Mouse (Mus musculus) liver, postnatal 0 days (tissue): Measurements from ENCODE around the gene Gjb6. TPM values are rescaled to one million over a fixed set of nuclear protein-coding genes. Genes with fewer than 3 reads are reported as not detected.

Experiments used
- ATAC-seq: fragments of 200-750 bp; cut with Nextera tagmentation; 2 replicates; pipeline ENCODE4 v1.8.0; 2017; ENCODE audit warnings: mild to moderate bottlenecking, moderate library complexity
- DNase-seq: peaks from one replicate; pipeline ENCODE4 v3.0.0-alpha.2; 2016
- H3K27ac ChIP-seq: fragments of 300-500 bp; sonication (generic); 2 replicates; pipeline ENCODE4 v1.5.1; 2014; ENCODE audit warnings: antibody characterized with exemption, moderate library complexity, mild to moderate bottlenecking, low read depth
- H3K27me3 ChIP-seq: fragments of 300-500 bp; sonication (generic); 2 replicates; pipeline ENCODE4 v1.6.1; 2014; ENCODE audit warnings: low read length, control low read depth, mixed read lengths; ENCODE audit not compliant: insufficient read depth
- H3K36me3 ChIP-seq: fragments of 300-500 bp; sonication (generic); replicated peaks from 2 replicates; pipeline ENCODE4 v1.6.1; 2014; ENCODE audit warnings: mild to moderate bottlenecking, control low read depth, low read length, moderate library complexity, mixed read lengths; ENCODE audit not compliant: insufficient read depth
- H3K4me1 ChIP-seq: fragments of 300-500 bp; sonication (generic); 2 replicates; pipeline ENCODE4 v1.6.1; 2014; ENCODE audit warnings: antibody characterized with exemption, mild to moderate bottlenecking, control low read depth; ENCODE audit not compliant: insufficient read depth
- H3K4me2 ChIP-seq: fragments of 300-500 bp; sonication (generic); 2 replicates; pipeline ENCODE4 v1.6.1; 2014; ENCODE audit warnings: low read depth, mild to moderate bottlenecking, low read length, moderate library complexity, mixed read lengths
- H3K4me3 ChIP-seq: fragments of 300-500 bp; sonication (generic); 2 replicates; pipeline ENCODE4 v1.5.1; 2014; ENCODE audit warnings: low read depth, low read length
- H3K9ac ChIP-seq: fragments of 300-500 bp; sonication (generic); replicated peaks from 2 replicates; pipeline ENCODE4 v1.6.1; 2014; ENCODE audit warnings: mild to moderate bottlenecking, moderate library complexity
- H3K9me3 ChIP-seq: fragments of 300-500 bp; sonication (generic); 2 replicates; pipeline ENCODE4 v1.6.1; 2016; ENCODE audit warnings: mild to moderate bottlenecking, control low read depth, low read length, mixed read lengths
- CTCF ChIP-seq: sonication (generic); IDR thresholded peaks from 2 replicates; pipeline ENCODE4 v1.5.1; 2016; ENCODE audit warnings: antibody characterized with exemption, low read depth
- EP300 ChIP-seq: IDR thresholded peaks from 2 replicates; pipeline ENCODE4 v1.6.1; 2016; ENCODE audit warnings: antibody characterized with exemption, low read depth, mild to moderate bottlenecking
- WGBS: fragments of 180-500 bp; shearing (Covaris S2); extraction: QIAGEN DNeasy Blood & Tissue Kit; methylation state at CpG from one replicate; pipeline ENCODE4 v1.1.7; 2014; ENCODE audit not compliant: insufficient replicate concordance; 5-methylcytosine and 5-hydroxymethylcytosine counted together
- polyA plus RNA-seq: library from polyadenylated mRNA; unstranded; fragments of >200 nt; fragmentation: Nextera tagmentation; extraction: Ambion mirVana; gene quantifications from 2 replicates; pipeline ENCODE4 v1.2.1, GENCODE M21; 2015

Gjb6 gene
- polyA plus RNA-seq, 1 experiment from 2014 or later: 0.11 TPM

GRCm38 (mm10) chr14:57135265-57135664 lies 1.9 kb upstream of the Gjb6 start:
- WGBS: 72% methylated on average over 8 of the region's 8 CpGs
- Histone ChIP-seq H3K9me3 (no peaks in the 10 kb centered on the region), H3K27me3 (peaks cover 37% of the 10 kb centered on the region), H3K36me3 (no peaks in the 10 kb centered on the region), H3K4me1 (no peaks in the 10 kb centered on the region), H3K4me2 (no peak overlapping the region), H3K4me3 (no peak overlapping the region), H3K9ac (no peak overlapping the region), H3K27ac (no peak overlapping the region)
- no peak for ATAC-seq
- DNase-seq: no peak
- TF ChIP-seq CTCF: no peak
- TF ChIP-seq EP300: no peak

- no peak for TF ChIP-seq CTCF
- TF ChIP-seq EP300: no peak
- Histone ChIP-seq H3K4me2 (no peak overlapping the region), H3K4me1 (no peaks in the 10 kb centered on the region), H3K27me3 (peaks cover 10% of the 10 kb centered on the region), H3K9ac (no peak overlapping the region), H3K27ac (no peak overlapping the region), H3K36me3 (no peaks in the 10 kb centered on the region), H3K4me3 (no peak overlapping the region), H3K9me3 (no peaks in the 10 kb centered on the region)
- ATAC-seq (no peak), DNase-seq (no peak)
- WGBS: 67% methylated on average over 4 of the region's 4 CpGs
Observed at GRCm38 (mm10) chr14:57127383-57127782, 6.0 kb downstream of the Gjb6 start.

- H3K36me3 ChIP-seq: no peaks in the 10 kb centered on the region
- no peak overlapping the region for H3K9ac ChIP-seq
- H3K27ac ChIP-seq: no peak overlapping the region
- no peaks in the 10 kb centered on the region for H3K9me3 ChIP-seq
- no peak for DNase-seq
- H3K27me3 ChIP-seq: no peaks in the 10 kb centered on the region
- TF ChIP-seq EP300 (no peak), CTCF (no peak)
- WGBS: 70% methylated on average over 7 of the region's 7 CpGs
- H3K4me1 ChIP-seq: no peaks in the 10 kb centered on the region
- H3K4me2 ChIP-seq: no peak overlapping the region
- no peak overlapping the region for H3K4me3 ChIP-seq
- no peak for ATAC-seq
Observed at GRCm38 (mm10) chr14:57122295-57122694, 11.1 kb downstream of the Gjb6 start.

GRCm38 (mm10) chr14:57115823-57116544 lies 17.4 kb downstream of the Gjb6 start, which contains the start of gene Gm4491:
Gene Gm4491, minus strand, starts transcription at chr14:57115883.
- Histone ChIP-seq H3K9ac (no peak within 1 kb of the TSS), H3K4me3 (no peak within 1 kb of the TSS), H3K9me3 (no peaks in the 10 kb centered on the region), H3K4me1 (no peaks in the 10 kb centered on the region), H3K36me3 (no peaks in the 10 kb centered on the region), H3K27me3 (peaks cover 6% of the 10 kb centered on the region; the same call in 1 of the 2 replicates), H3K27ac (no peak within 1 kb of the TSS), H3K4me2 (no peak within 1 kb of the TSS)
- ATAC-seq: no peak
- TF ChIP-seq EP300 (no peak), CTCF (no peak)
- WGBS: 31% methylated on average over 13 of the region's 13 CpGs
- DNase-seq: no peak

- Histone ChIP-seq H3K27me3 (peaks cover 20% of the 10 kb centered on the region), H3K4me1 (peaks cover 3% of the 10 kb centered on the region; the same call in 1 of the 2 replicates), H3K9ac (no peak overlapping the region), H3K4me3 (no peak overlapping the region), H3K27ac (no peak overlapping the region), H3K36me3 (no peaks in the 10 kb centered on the region), H3K9me3 (no peaks in the 10 kb centered on the region), H3K4me2 (no peak overlapping the region)
- DNase-seq (peak; percentile 50), ATAC-seq (no peak)
- TF ChIP-seq CTCF: peak; percentile 82
- TF ChIP-seq EP300: no peak
- 17% methylated on average over 4 of the region's 4 CpGs for WGBS
Observed at GRCm38 (mm10) chr14:57109194-57109593, 24.2 kb downstream of the Gjb6 start.

- Histone ChIP-seq H3K4me3 (no peak overlapping the region), H3K9ac (no peak overlapping the region), H3K4me1 (peaks cover 3% of the 10 kb centered on the region; the same call in 1 of the 2 replicates), H3K4me2 (no peak overlapping the region), H3K36me3 (no peaks in the 10 kb centered on the region), H3K27me3 (peaks cover 31% of the 10 kb centered on the region), H3K27ac (no peak overlapping the region), H3K9me3 (no peaks in the 10 kb centered on the region)
- whole genome bisulfite sequencing: 56% methylated on average over 5 of the region's 5 CpGs
- TF ChIP-seq EP300 (no peak), CTCF (no peak)
- DNase-seq (no peak), ATAC-seq (no peak)
Observed at GRCm38 (mm10) chr14:57107916-57108315, 25.5 kb downstream of the Gjb6 start.
